Mouse (Mus musculus): ENCODE measurements around the gene Wnt4. TPM values are rescaled to one million over a fixed set of nuclear protein-coding genes. Genes with fewer than 3 reads are reported as not detected.

Gene Wnt4
- polyA plus RNA-seq, 1 experiment from 2014 or later = 1.7 TPM

DNA sequence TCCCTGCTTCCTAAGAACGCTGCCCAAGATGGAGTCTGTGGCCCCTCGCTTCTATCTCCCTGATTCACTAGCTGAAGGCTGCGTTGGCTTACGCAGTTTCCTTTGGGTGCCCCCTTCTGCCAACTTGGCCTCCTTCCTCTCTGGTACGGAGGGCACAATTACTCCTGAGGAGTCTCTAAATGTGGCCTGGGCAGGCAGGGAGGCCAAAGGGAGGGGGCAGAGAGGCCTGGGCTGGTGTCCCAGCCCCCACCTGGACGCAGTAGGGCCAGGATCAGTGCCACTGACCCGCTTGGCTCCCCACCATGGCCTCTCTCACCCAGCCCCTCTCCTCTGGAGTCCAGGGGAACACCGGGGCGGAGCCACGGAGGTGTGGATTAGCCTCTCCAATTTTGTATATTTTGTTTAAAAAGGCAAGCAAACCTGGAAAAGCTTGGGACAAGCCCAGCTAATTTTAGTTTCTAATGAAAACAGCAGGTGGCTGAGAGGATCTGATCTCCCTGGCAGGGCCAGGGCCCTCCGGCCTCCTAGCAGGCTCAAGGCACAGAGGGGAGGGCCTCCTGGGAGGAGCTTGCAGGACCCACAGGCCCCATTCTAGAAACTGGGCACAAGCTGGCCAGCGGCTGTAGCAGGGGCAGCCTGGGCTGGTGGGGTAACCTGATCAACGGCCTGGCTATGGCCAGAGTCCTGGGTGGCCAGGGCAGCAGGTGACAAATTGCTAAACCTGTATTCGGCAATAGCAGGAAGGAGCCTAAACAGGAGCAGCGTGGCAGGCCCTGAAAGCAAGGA is 8.8 kb downstream of the Wnt4 start:
- Histone ChIP-seq H3K4me2 (ENCODE audit: low read depth, low read length) (no peak overlapping the region), H3K9me3 (ENCODE audit: control insufficient read depth, low read length) (no peaks in the 10 kb centered on the region), H3K4me3 (ENCODE audit: low read depth, low read length) (no peak overlapping the region), H3K9ac (replicated peaks; ENCODE audit: low read depth, low read length) (no peak overlapping the region), H3K4me1 (ENCODE audit: control insufficient read depth, insufficient read depth, low read length) (peaks cover 8% of the 10 kb centered on the region), H3K27me3 (ENCODE audit: control insufficient read depth, insufficient read depth, low read length) (no peaks in the 10 kb centered on the region), H3K36me3 (ENCODE audit: control insufficient read depth, insufficient read depth, low read length) (no peaks in the 10 kb centered on the region), H3K27ac (ENCODE audit: low read depth, low read length) (no peak overlapping the region)
- no peak for ATAC-seq (ENCODE audit: low read depth)
- WGBS = 76% methylated on average over 15 of the region's 15 CpGs

DNA sequence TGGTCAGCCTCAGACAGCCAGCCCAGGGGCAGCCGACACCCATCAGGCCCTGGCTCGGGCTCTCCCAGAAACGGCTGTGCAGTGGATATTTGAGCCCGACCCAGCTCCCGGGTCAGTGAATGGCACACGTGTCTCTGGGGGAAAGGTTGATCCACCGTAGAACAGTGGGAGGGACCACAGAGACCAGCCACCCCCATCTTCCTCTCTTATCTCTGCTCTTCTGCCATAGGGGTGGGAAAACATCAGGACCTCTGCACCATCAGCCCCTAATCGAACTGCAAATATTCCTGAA is 9.3 kb downstream of the Wnt4 start:
- Histone ChIP-seq H3K9ac (replicated peaks; ENCODE audit: low read depth, low read length) (no peak overlapping the region), H3K4me2 (ENCODE audit: low read depth, low read length) (no peak overlapping the region), H3K4me1 (ENCODE audit: control insufficient read depth, insufficient read depth, low read length) (peaks cover 8% of the 10 kb centered on the region), H3K27ac (ENCODE audit: low read depth, low read length) (no peak overlapping the region), H3K27me3 (ENCODE audit: control insufficient read depth, insufficient read depth, low read length) (no peaks in the 10 kb centered on the region), H3K36me3 (ENCODE audit: control insufficient read depth, insufficient read depth, low read length) (no peaks in the 10 kb centered on the region), H3K9me3 (ENCODE audit: control insufficient read depth, low read length) (no peaks in the 10 kb centered on the region), H3K4me3 (ENCODE audit: low read depth, low read length) (no peak overlapping the region)
- 59% methylated on average over 8 of the region's 8 CpGs for WGBS
- no peak for ATAC-seq (ENCODE audit: low read depth)

DNA sequence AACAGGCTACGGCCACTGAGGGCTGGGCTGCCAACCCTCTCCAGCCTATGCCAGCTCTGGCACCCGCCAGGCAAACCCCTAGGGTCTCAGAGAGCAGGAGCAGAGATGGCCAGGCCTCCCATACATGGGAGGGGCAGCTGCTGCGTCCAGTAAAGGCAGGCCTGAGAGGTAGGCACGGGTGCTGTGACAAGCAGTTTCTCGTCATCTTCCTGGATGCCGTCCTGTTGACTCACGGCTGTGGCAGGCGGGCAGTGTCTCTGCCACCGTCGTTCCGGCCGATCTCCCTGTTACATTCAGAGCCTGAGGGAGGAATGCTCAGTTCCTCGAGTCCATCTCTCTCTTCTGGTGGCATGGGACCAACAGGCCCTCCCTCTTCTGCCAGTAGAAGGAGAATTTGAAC is 9.9 kb downstream of the Wnt4 start:
- H3K9me3 ChIP-seq (ENCODE audit: control insufficient read depth, low read length) = no peaks in the 10 kb centered on the region
- H3K27ac ChIP-seq (ENCODE audit: low read depth, low read length) = no peak overlapping the region
- H3K4me2 ChIP-seq (ENCODE audit: low read depth, low read length) = no peak overlapping the region
- WGBS = 72% methylated on average over 13 of the region's 13 CpGs
- H3K4me1 ChIP-seq (ENCODE audit: control insufficient read depth, insufficient read depth, low read length) = peaks cover 8% of the 10 kb centered on the region
- no peak overlapping the region for H3K4me3 ChIP-seq (ENCODE audit: low read depth, low read length)
- ATAC-seq (ENCODE audit: low read depth) = no peak
- H3K9ac ChIP-seq (replicated peaks; ENCODE audit: low read depth, low read length) = no peak overlapping the region
- no peaks in the 10 kb centered on the region for H3K36me3 ChIP-seq (ENCODE audit: control insufficient read depth, insufficient read depth, low read length)
- H3K27me3 ChIP-seq (ENCODE audit: control insufficient read depth, insufficient read depth, low read length) = no peaks in the 10 kb centered on the region

- Histone ChIP-seq H3K9ac (replicated peaks; ENCODE audit: low read depth, low read length) (no peak overlapping the region), H3K4me1 (ENCODE audit: control insufficient read depth, insufficient read depth, low read length) (peaks cover 4% of the 10 kb centered on the region), H3K27ac (ENCODE audit: low read depth, low read length) (no peak overlapping the region), H3K27me3 (ENCODE audit: control insufficient read depth, insufficient read depth, low read length) (no peaks in the 10 kb centered on the region), H3K4me2 (ENCODE audit: low read depth, low read length) (no peak overlapping the region), H3K4me3 (ENCODE audit: low read depth, low read length) (no peak overlapping the region), H3K36me3 (ENCODE audit: control insufficient read depth, insufficient read depth, low read length) (no peaks in the 10 kb centered on the region), H3K9me3 (ENCODE audit: control insufficient read depth, low read length) (no peaks in the 10 kb centered on the region)
- 9% methylated on average over 4 of the region's 4 CpGs for WGBS
- ATAC-seq (ENCODE audit: low read depth) = no peak
Measured at GRCm38 (mm10) chr4:137287818-137288217, 10.5 kb downstream of the Wnt4 start.

DNA sequence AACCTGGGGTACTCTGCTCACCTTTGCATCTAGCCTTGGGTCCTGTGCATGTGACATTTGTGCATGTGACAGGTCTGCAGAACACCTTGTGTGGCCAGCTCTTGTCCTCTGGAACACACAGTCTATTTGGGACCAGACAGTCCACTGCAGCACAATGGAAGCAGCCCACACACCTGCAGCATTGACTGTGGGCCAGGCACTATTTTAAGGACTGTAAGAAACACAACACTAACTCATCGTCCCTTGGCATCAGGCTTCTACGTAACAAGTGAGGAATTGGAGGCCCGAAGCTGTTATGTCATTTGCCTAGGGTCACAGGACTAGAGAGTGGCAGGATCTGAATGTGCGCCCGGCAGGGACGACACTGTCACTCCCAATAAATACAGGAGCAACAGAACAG is 12.4 kb downstream of the Wnt4 start:
- H3K9ac ChIP-seq (replicated peaks; ENCODE audit: low read depth, low read length) = no peak overlapping the region
- H3K9me3 ChIP-seq (ENCODE audit: control insufficient read depth, low read length) = no peaks in the 10 kb centered on the region
- no peak for ATAC-seq (ENCODE audit: low read depth)
- H3K4me2 ChIP-seq (ENCODE audit: low read depth, low read length) = no peak overlapping the region
- WGBS = 90% methylated on average over 6 of the region's 6 CpGs
- no peak overlapping the region for H3K4me3 ChIP-seq (ENCODE audit: low read depth, low read length)
- no peaks in the 10 kb centered on the region for H3K4me1 ChIP-seq (ENCODE audit: control insufficient read depth, insufficient read depth, low read length)
- no peak overlapping the region for H3K27ac ChIP-seq (ENCODE audit: low read depth, low read length)
- no peaks in the 10 kb centered on the region for H3K36me3 ChIP-seq (ENCODE audit: control insufficient read depth, insufficient read depth, low read length)
- no peaks in the 10 kb centered on the region for H3K27me3 ChIP-seq (ENCODE audit: control insufficient read depth, insufficient read depth, low read length)

GRCm38 (mm10) chr4:137290250-137290649 is 13.0 kb downstream of the Wnt4 start:
- ATAC-seq (ENCODE audit: low read depth) = no peak
- Histone ChIP-seq H3K9me3 (ENCODE audit: control insufficient read depth, low read length) (no peaks in the 10 kb centered on the region), H3K4me2 (ENCODE audit: low read depth, low read length) (no peak overlapping the region), H3K9ac (replicated peaks; ENCODE audit: low read depth, low read length) (no peak overlapping the region), H3K27ac (ENCODE audit: low read depth, low read length) (no peak overlapping the region), H3K4me3 (ENCODE audit: low read depth, low read length) (no peak overlapping the region), H3K4me1 (ENCODE audit: control insufficient read depth, insufficient read depth, low read length) (no peaks in the 10 kb centered on the region), H3K27me3 (ENCODE audit: control insufficient read depth, insufficient read depth, low read length) (no peaks in the 10 kb centered on the region), H3K36me3 (ENCODE audit: control insufficient read depth, insufficient read depth, low read length) (no peaks in the 10 kb centered on the region)
- WGBS = 82% methylated on average over 3 of the region's 3 CpGs

DNA sequence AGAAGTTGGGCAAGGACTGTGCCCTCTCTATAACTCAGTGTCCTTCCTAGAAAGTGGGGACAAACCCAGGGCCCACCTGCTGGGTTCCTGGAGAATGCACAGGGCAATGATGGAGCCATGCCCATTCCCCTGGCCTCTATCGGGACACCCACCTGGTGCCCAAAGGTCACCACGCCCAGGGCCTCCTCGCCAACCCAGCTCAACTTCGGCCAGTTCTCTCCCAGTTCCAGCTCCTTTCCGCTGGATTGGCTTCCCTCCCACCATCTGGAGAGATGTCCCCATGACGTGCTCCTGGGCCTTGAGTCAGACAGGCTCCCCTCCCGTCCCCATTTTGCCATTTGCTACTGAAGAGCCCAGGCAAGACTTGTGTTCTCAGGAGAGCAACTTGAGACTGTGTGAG is 15.3 kb downstream of the Wnt4 start:
- Histone ChIP-seq H3K27me3 (ENCODE audit: control insufficient read depth, insufficient read depth, low read length) (no peaks in the 10 kb centered on the region), H3K36me3 (ENCODE audit: control insufficient read depth, insufficient read depth, low read length) (no peaks in the 10 kb centered on the region), H3K4me1 (ENCODE audit: control insufficient read depth, insufficient read depth, low read length) (no peaks in the 10 kb centered on the region), H3K27ac (ENCODE audit: low read depth, low read length) (no peak overlapping the region), H3K9ac (replicated peaks; ENCODE audit: low read depth, low read length) (no peak overlapping the region), H3K9me3 (ENCODE audit: control insufficient read depth, low read length) (no peaks in the 10 kb centered on the region), H3K4me2 (ENCODE audit: low read depth, low read length) (no peak overlapping the region), H3K4me3 (ENCODE audit: low read depth, low read length) (no peak overlapping the region)
- ATAC-seq (ENCODE audit: low read depth) = no peak
- WGBS = 88% methylated on average over 7 of the region's 7 CpGs

GRCm38 (mm10) chr4:137294032-137294431 is 16.7 kb downstream of the Wnt4 start:
- Histone ChIP-seq H3K4me2 (ENCODE audit: low read depth, low read length) (no peak overlapping the region), H3K36me3 (ENCODE audit: control insufficient read depth, insufficient read depth, low read length) (no peaks in the 10 kb centered on the region), H3K9me3 (ENCODE audit: control insufficient read depth, low read length) (no peaks in the 10 kb centered on the region), H3K4me3 (ENCODE audit: low read depth, low read length) (no peak overlapping the region), H3K4me1 (ENCODE audit: control insufficient read depth, insufficient read depth, low read length) (no peaks in the 10 kb centered on the region), H3K27me3 (ENCODE audit: control insufficient read depth, insufficient read depth, low read length) (no peaks in the 10 kb centered on the region), H3K27ac (ENCODE audit: low read depth, low read length) (no peak overlapping the region), H3K9ac (replicated peaks; ENCODE audit: low read depth, low read length) (no peak overlapping the region)
- no peak for ATAC-seq (ENCODE audit: low read depth)
- 88% methylated on average over 7 of the region's 7 CpGs for WGBS

DNA sequence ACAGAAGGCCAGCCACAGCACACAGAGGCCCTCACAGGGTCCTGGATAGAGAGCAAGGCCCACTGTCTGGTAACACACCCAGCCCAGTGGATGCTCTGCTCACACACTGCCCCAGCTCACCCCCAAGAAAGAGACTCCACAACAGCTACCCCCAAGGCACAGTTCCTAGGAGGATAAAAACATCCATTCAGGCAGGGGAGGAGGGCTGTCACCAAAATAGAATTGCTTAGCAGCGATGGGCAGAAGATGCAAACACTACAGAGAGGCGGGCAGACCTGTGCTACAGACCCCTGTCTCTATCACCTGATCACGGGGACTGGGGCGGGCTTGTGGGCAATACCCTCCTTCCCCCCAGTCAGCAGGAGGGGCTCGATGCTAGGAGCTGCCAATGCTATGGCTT is 17.2 kb downstream of the Wnt4 start:
- Histone ChIP-seq H3K4me2 (ENCODE audit: low read depth, low read length) (no peak overlapping the region), H3K27me3 (ENCODE audit: control insufficient read depth, insufficient read depth, low read length) (no peaks in the 10 kb centered on the region), H3K9ac (replicated peaks; ENCODE audit: low read depth, low read length) (no peak overlapping the region), H3K4me3 (ENCODE audit: low read depth, low read length) (no peak overlapping the region), H3K4me1 (ENCODE audit: control insufficient read depth, insufficient read depth, low read length) (no peaks in the 10 kb centered on the region), H3K36me3 (ENCODE audit: control insufficient read depth, insufficient read depth, low read length) (no peaks in the 10 kb centered on the region), H3K9me3 (ENCODE audit: control insufficient read depth, low read length) (no peaks in the 10 kb centered on the region), H3K27ac (ENCODE audit: low read depth, low read length) (no peak overlapping the region)
- 74% methylated on average over 5 of the region's 5 CpGs for WGBS
- ATAC-seq (ENCODE audit: low read depth) = no peak
